ENCODE assay signal across 8 mouse cellular contexts in the genomic region with DNA sequence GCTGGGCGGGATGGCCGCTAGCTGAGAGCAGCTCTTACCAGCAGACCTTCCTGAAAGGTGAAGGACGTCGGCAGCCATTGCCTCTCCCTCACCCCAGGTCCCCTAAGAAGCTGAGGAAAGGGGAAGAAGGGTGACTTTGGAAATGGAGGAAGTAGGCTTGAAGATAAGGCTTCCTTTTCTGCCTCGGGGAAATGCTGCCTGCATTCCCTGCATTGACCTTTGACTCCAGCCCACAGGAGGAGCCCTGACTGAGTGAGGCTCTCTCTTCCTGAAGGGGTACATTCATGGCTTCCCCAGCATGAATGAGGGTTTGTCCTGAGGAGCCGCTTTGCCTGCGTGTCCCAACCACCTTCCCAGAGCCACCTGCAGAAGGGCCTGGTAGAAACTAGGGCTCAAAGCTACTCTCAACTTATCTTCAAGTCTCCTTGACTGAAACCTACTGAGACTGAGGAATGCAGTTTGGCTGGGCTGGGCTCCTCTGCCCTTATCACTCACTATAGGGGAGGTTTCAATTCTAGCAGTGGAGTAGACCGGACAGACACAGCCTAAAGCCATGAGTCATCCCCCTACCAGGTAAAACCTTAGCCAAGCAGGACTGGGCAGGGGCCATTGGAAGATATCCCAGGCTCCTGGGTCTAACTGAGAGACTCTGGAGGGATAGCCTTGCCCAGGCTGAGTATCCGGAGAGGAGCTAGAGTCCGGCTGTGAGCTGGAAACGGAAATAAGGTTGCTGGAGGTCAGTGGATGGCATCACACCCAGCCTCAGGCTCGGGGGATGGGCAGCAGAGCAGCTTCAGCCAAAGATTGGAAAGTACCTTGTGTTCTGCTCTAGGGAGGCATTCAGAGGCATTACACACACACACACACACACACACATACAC. TPM values are rescaled to one million over a fixed set of nuclear protein-coding genes. Genes with fewer than 3 reads are reported as not detected.
DNase-seq lines count a peak whose midpoint lies in the region; ATAC-seq and TF ChIP-seq lines count a peak whose summit lies in the region.

No protein-coding gene starts in this region.

- H3K36me3 ChIP-seq in liver, embryonic 13.5 days, result no peaks in the 10 kb centered on the region
- no peaks in the 10 kb centered on the region for H3K36me3 ChIP-seq in stomach, embryonic 14.5 days (ENCODE audit: control insufficient read depth, insufficient read depth, low read length)
- no peaks in the 10 kb centered on the region for H3K36me3 ChIP-seq in forebrain, embryonic 13.5 days (ENCODE audit: poor library complexity, severe bottlenecking)

- H3K4me3 ChIP-seq in bone marrow, adult 2 months (replicated peaks; ENCODE audit: control insufficient read depth, low read depth, low read length), result no peak overlapping the region
- peak overlapping the region; percentile 21; the same call in 1 of the 2 replicates for H3K4me3 ChIP-seq in liver, embryonic 13.5 days (replicated peaks)
- no peak overlapping the region for H3K4me3 ChIP-seq in stomach, embryonic 14.5 days (ENCODE audit: low read depth, low read length)
- H3K4me3 ChIP-seq in forebrain, embryonic 13.5 days, result no peak overlapping the region

- H3K9me3 ChIP-seq in liver, embryonic 13.5 days (replicated peaks), result no peaks in the 10 kb centered on the region
- no peaks in the 10 kb centered on the region for H3K9me3 ChIP-seq in stomach, embryonic 14.5 days (ENCODE audit: control insufficient read depth, low read depth, low read length)
- H3K9me3 ChIP-seq in forebrain, embryonic 13.5 days (replicated peaks), result no peaks in the 10 kb centered on the region

- no peak for TF ChIP-seq POLR2A in bone marrow, adult 2 months (IDR thresholded peaks at IDR 0.05; ENCODE audit: borderline replicate concordance, control insufficient read depth, low read depth, low read length)

- peak; percentile 60 for DNase-seq in MEL-GATA-1-ER (ENCODE audit: extremely low read depth, low read depth)
- peak; percentile 81 to 83 for DNase-seq in heart, postnatal 10 days
- DNase-seq in liver, embryonic 13.5 days, result peak; percentile 31
- DNase-seq in right cerebral cortex, postnatal 4 days, result no peak
- no peak for DNase-seq in thymus, adult 18-20 months

- TF ChIP-seq CTCF in bone marrow, adult 2 months (IDR thresholded peaks at IDR 0.05; ENCODE audit: control insufficient read depth, insufficient read depth, low read length), result no peak

- intact Hi-C loops in heart, postnatal 10 days (cut with DNase I), result no loop called here

- peak overlapping the region; percentile 7 for H3K27ac ChIP-seq in bone marrow, adult 2 months (ENCODE audit: control insufficient read depth, insufficient read depth, low read depth, low read length, poor library complexity)
- H3K27ac ChIP-seq in liver, embryonic 13.5 days, result peak overlapping the region; percentile 62
- peak overlapping the region; percentile 75 for H3K27ac ChIP-seq in stomach, embryonic 14.5 days (ENCODE audit: low read length)
- no peak overlapping the region for H3K27ac ChIP-seq in forebrain, embryonic 13.5 days

- no peaks in the 10 kb centered on the region for H3K27me3 ChIP-seq in liver, embryonic 13.5 days
- no peaks in the 10 kb centered on the region for H3K27me3 ChIP-seq in stomach, embryonic 14.5 days (ENCODE audit: control insufficient read depth, insufficient read depth, low read length)
- H3K27me3 ChIP-seq in forebrain, embryonic 13.5 days, result no peaks in the 10 kb centered on the region

- H3K4me2 ChIP-seq in liver, embryonic 13.5 days, result peak overlapping the region; percentile 51
- no peak overlapping the region for H3K4me2 ChIP-seq in stomach, embryonic 14.5 days (replicated peaks; ENCODE audit: low read depth, low read length)
- H3K4me2 ChIP-seq in forebrain, embryonic 13.5 days, result no peak overlapping the region

- 40% methylated on average over 12 of the region's 12 CpGs for WGBS in bone marrow, adult 2 months
- 20% methylated on average over 12 of the region's 12 CpGs for WGBS in liver, embryonic 13.5 days (ENCODE audit: insufficient replicate concordance)
- 34% methylated on average over 12 of the region's 12 CpGs for WGBS in stomach, embryonic 14.5 days
- WGBS in forebrain, embryonic 13.5 days, result 68% methylated on average over 12 of the region's 12 CpGs

- ATAC-seq in liver, embryonic 13.5 days (ENCODE audit: low read depth), result peak; percentile 77
- peak; percentile 86 for ATAC-seq in stomach, embryonic 14.5 days (ENCODE audit: insufficient number of reproducible peaks, insufficient read depth, low FRiP score, low read depth)
- no peak for ATAC-seq in forebrain, embryonic 13.5 days

- peak overlapping the region; percentile 33; the same call in 1 of the 2 replicates for H3K9ac ChIP-seq in liver, embryonic 13.5 days
- H3K9ac ChIP-seq in stomach, embryonic 14.5 days (replicated peaks; ENCODE audit: low read depth, low read length), result no peak overlapping the region
- H3K9ac ChIP-seq in forebrain, embryonic 13.5 days, result no peak overlapping the region

- H3K4me1 ChIP-seq in bone marrow, adult 2 months (ENCODE audit: control insufficient read depth, insufficient read depth, low read length), result peaks cover 2% of the 10 kb centered on the region; the same call in 1 of the 2 replicates
- peaks cover 29% of the 10 kb centered on the region for H3K4me1 ChIP-seq in liver, embryonic 13.5 days (replicated peaks)
- H3K4me1 ChIP-seq in stomach, embryonic 14.5 days (ENCODE audit: control insufficient read depth, insufficient read depth, low read length), result peaks cover 10% of the 10 kb centered on the region; the same call in 1 of the 2 replicates
- H3K4me1 ChIP-seq in forebrain, embryonic 13.5 days, result no peaks in the 10 kb centered on the region

RNA-seq across cellular contexts. Expression of a gene that starts 18.5 kb away (rescaled TPM):
- polyA plus RNA-seq in bone marrow, adult 2 months (2011; ENCODE audit: insufficient read depth, insufficient read length, low replicate concordance, missing spikeins), result 5.5 and 21.9 TPM in 2 replicates
- 10 to 100 TPM; 10.6 TPM for total RNA-seq in heart, postnatal 10 days (2021)
- polyA plus RNA-seq in liver, embryonic 13.5 days (2015; fragmentation: Nextera tagmentation; extraction: Ambion mirVana), result 2.9 and 3.9 TPM in 2 replicates
- 7.9 and 10.1 TPM in 2 replicates for polyA plus RNA-seq in stomach, embryonic 14.5 days (2014; fragmentation: Nextera tagmentation; extraction: Ambion mirVana)
- 10.4 and 11.4 TPM in 2 replicates for polyA plus RNA-seq in forebrain, embryonic 13.5 days (2015; fragmentation: Nextera tagmentation; extraction: Ambion mirVana)

RNA-seq across cellular contexts. Expression of a gene that starts 28.0 kb away (rescaled TPM):
- 5.8 and 10.4 TPM in 2 replicates for polyA plus RNA-seq in bone marrow, adult 2 months (2011; ENCODE audit: insufficient read depth, insufficient read length, low replicate concordance, missing spikeins)
- 1 to 10 TPM; 1.2 to 1.7 TPM for total RNA-seq in heart, postnatal 10 days (2021)
- 0.19 and 0.20 TPM in 2 replicates for polyA plus RNA-seq in liver, embryonic 13.5 days (2015; fragmentation: Nextera tagmentation; extraction: Ambion mirVana)
- polyA plus RNA-seq in stomach, embryonic 14.5 days (2014; fragmentation: Nextera tagmentation; extraction: Ambion mirVana), result 0.50 and 0.62 TPM in 2 replicates
- 4.0 and 5.2 TPM in 2 replicates for polyA plus RNA-seq in forebrain, embryonic 13.5 days (2015; fragmentation: Nextera tagmentation; extraction: Ambion mirVana)

Comparison
In these comparisons a context has a peak if more than half of its experiments do, and no peak if none do; other contexts are left out.
1. DNase-seq: peak in MEL-GATA-1-ER (single experiment), heart, postnatal 10 days (2 of 2) and liver, embryonic 13.5 days (single experiment); none in right cerebral cortex, postnatal 4 days (single experiment) and thymus, adult 18-20 months (0 of 2).